ENCODE assay signal across 19 mouse cellular contexts in genomic region chr4:111685951-111686350, GRCm38 (mm10).
"Had no signal": no experiment of that assay in that cellular context is flagged by ENCODE, and none has a peak within 500 bp of the region (broad histone marks: within the 10 kb centered on the region; RNA-seq: fewer than 3 reads in every experiment).

No protein-coding gene starts in this region.

- ATAC-seq: liver, embryonic 12.5 days had no signal

- H3K4me3 ChIP-seq: layer of hippocampus, adult 2 months; limb, embryonic 10.5 days; limb, embryonic 13.5 days; liver, embryonic 12.5 days; liver, embryonic 15.5 days; lung, embryonic 15.5 days; midbrain, embryonic 12.5 days; stomach, embryonic 15.5 days had no signal

- H3K27me3 ChIP-seq: limb, embryonic 13.5 days; liver, embryonic 12.5 days; liver, embryonic 15.5 days; lung, embryonic 15.5 days; midbrain, embryonic 12.5 days; stomach, embryonic 15.5 days had no signal

- H3K27ac ChIP-seq: kidney, postnatal 0 days; layer of hippocampus, adult 2 months; limb, embryonic 13.5 days; liver, embryonic 12.5 days; liver, embryonic 15.5 days; lung, embryonic 15.5 days; midbrain, embryonic 12.5 days; stomach, embryonic 15.5 days had no signal

- H3K4me1 ChIP-seq: liver, embryonic 12.5 days; stomach, embryonic 15.5 days had no signal

- H3K9me3 ChIP-seq: limb, embryonic 10.5 days; limb, embryonic 13.5 days; liver, embryonic 12.5 days; liver, embryonic 15.5 days; lung, embryonic 15.5 days; midbrain, embryonic 12.5 days; stomach, embryonic 15.5 days had no signal

- H3K36me3 ChIP-seq: limb, embryonic 10.5 days; limb, embryonic 13.5 days; liver, embryonic 12.5 days; liver, embryonic 15.5 days; lung, embryonic 15.5 days; midbrain, embryonic 12.5 days; stomach, embryonic 15.5 days had no signal

- DNase-seq: kidney, adult 2 months; kidney, postnatal 25 days; layer of hippocampus, adult 9-11 months; liver; lung, adult 18-20 months; lung, postnatal 10 days; lung, postnatal 4 days; right cerebral cortex, postnatal 25 days; spleen, adult 18-20 months; thymus, postnatal 25 days had no signal

- H3K4me2 ChIP-seq: liver, embryonic 12.5 days; liver, embryonic 15.5 days; midbrain, embryonic 12.5 days; stomach, embryonic 15.5 days had no signal

- H3K9ac ChIP-seq: limb, embryonic 13.5 days; liver, embryonic 12.5 days; liver, embryonic 15.5 days; lung, embryonic 15.5 days; midbrain, embryonic 12.5 days; stomach, embryonic 15.5 days had no signal
